ENCODE assay signal across 18 mouse cellular contexts in genomic region chr8:55049979-55050378, GRCm38 (mm10).
DNase-seq lines count a peak whose midpoint lies in the region; ATAC-seq lines count a peak whose summit lies in the region.
"Had no signal": no experiment of that assay in that cellular context is flagged by ENCODE, and none has a peak within 500 bp of the region (broad histone marks: within the 10 kb centered on the region; RNA-seq: fewer than 3 reads in every experiment).

No protein-coding gene starts in this region.

- intact Hi-C loops in left cerebral cortex, postnatal 4 days (cut with DNase I), result no loop called here
- intact Hi-C loops in left cerebral cortex, postnatal 10 days (cut with DNase I), result no loop called here

- no peak for DNase-seq in cerebellum, postnatal 4 days (ENCODE audit: low spot score in 2 of 2)
- DNase-seq in cerebellum, postnatal 10 days, result peak; percentile 50 to 62
- DNase-seq in cerebellum, adult 9-10 months, result no peak
- DNase-seq in left cerebral cortex, postnatal 4 days, result peak; percentile 13
- no peak for DNase-seq in left cerebral cortex, postnatal 10 days (ENCODE audit: extremely low spot score in 1 of 2, low spot score in 2 of 2)
- DNase-seq: adrenal gland, adult 8-10 months; adrenal gland, postnatal 25 days; forebrain, postnatal 0 days; gastrocnemius, adult 2 months; gastrocnemius, postnatal 14 days; heart, adult 11 months; heart, postnatal 36 days; kidney, adult 11 months had no signal

- peak; percentile 52; the same call in 1 of the 2 replicates for ATAC-seq in cerebellum, adult (ENCODE audit: insufficient number of reproducible peaks, low FRiP score, low TSS enrichment)
- ATAC-seq: activated CD4-positive, CD25-positive, alpha-beta regulatory T cell, adult 4 months; forebrain, embryonic 14.5 days; forebrain, postnatal 0 days; hindbrain, embryonic 16.5 days; intestine, embryonic 15.5 days had no signal

Comparison
In these comparisons a context has a peak if more than half of its experiments do, and no peak if none do; other contexts are left out.
1. DNase-seq: peak in cerebellum, postnatal 10 days (2 of 2) and left cerebral cortex, postnatal 4 days (single experiment); none in cerebellum, postnatal 4 days (0 of 2), cerebellum, adult 9-10 months (single experiment) and left cerebral cortex, postnatal 10 days (0 of 2).